Mouse (Mus musculus) CH12.LX (cell line): Measurements from ENCODE around the gene Tbccd1.

Experiments
- BHLHE40 ChIP-seq: IDR thresholded peaks from 2 replicates; pipeline ENCODE4 v1.6.1; 2011; ENCODE audit warnings: mild to moderate bottlenecking, low read depth, low read length, improper control_type of control experiment
- CTCF ChIP-seq, 2 experiments: IDR thresholded peaks in 1 of 2; conservative IDR thresholded peaks in 1 of 2; 2 replicates each; pipeline ENCODE4 v1.5.1; 2011 to 2012; ENCODE audit warnings: low read depth in 2 of 2, low read length in 2 of 2, improper control_type of control experiment in 1 of 2, inconsistent platforms in 1 of 2, mild to moderate bottlenecking in 1 of 2, moderate library complexity in 1 of 2
- EP300 ChIP-seq: IDR thresholded peaks from 2 replicates; pipeline ENCODE4 v1.6.1; 2011; ENCODE audit warnings: low read length, improper control_type of control experiment
- HCFC1 ChIP-seq: IDR thresholded peaks from 2 replicates; pipeline ENCODE4 v1.6.1; 2012; ENCODE audit warnings: low read depth, mild to moderate bottlenecking, inconsistent platforms, low read length, improper control_type of control experiment
- MEF2A ChIP-seq: IDR thresholded peaks from 2 replicates; pipeline ENCODE4 v1.6.1; 2014; ENCODE audit warnings: low read depth, mild to moderate bottlenecking, inconsistent platforms, low read length, improper control_type of control experiment, borderline replicate concordance
- MYC ChIP-seq: IDR thresholded peaks from 2 replicates; pipeline ENCODE4 v1.6.1; 2011; ENCODE audit warnings: low read depth, mild to moderate bottlenecking, improper control_type of control experiment, low read length
- TCF12 ChIP-seq: IDR thresholded peaks from 2 replicates; pipeline ENCODE4 v1.6.1; 2014; ENCODE audit warnings: low read depth, mild to moderate bottlenecking, inconsistent platforms, low read length, improper control_type of control experiment

DNA sequence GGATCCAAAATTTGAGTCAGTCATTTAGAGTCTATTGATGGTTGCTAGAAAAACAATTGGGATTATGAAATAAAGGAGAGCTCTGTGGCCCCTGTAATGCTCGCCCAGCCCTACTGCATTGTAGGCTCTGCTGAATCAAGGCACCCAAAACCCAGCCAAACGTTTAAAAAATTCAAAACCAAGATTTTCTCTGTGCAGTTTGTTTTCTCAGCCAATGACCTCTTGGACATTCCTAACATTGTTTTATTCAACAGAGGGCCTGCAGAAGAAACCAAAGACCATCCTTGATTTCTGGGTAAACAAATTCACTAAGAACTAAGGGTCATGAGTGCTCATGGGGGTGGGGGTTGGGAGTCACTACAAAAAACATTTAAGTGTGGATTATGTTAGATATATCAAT, 46.0 kb downstream of the Tbccd1 start, which contains the start of gene Crygs:
- no peak for TF ChIP-seq CTCF (conservative IDR thresholded peaks at IDR 0.05 in 1 of 2, IDR thresholded peaks at IDR 0.05 in 1 of 2; ENCODE audit: low read depth in 2 of 2, low read length in 2 of 2)
- TF ChIP-seq EP300: no peak
- TF ChIP-seq MEF2A: no peak
- no peak for TF ChIP-seq BHLHE40
- no peak for TF ChIP-seq TCF12
- no peak for TF ChIP-seq MYC
- no peak for TF ChIP-seq HCFC1
